Mouse (Mus musculus) forebrain, postnatal 0 days (tissue): ENCODE results near the gene Cox7a2l. TPM values are rescaled to one million over a fixed set of nuclear protein-coding genes. Genes with fewer than 3 reads are reported as not detected.

Source experiments
- ATAC-seq: fragments of 200-750 bp; cut with Nextera tagmentation; 2 replicates; pipeline ENCODE4 v1.8.0; 2017; ENCODE audit warnings: mild to moderate bottlenecking, moderate library complexity
- DNase-seq: peaks from one replicate; pipeline ENCODE4 v3.0.0-alpha.2; 2015
- H3K27ac ChIP-seq: fragments of 300-500 bp; sonication (generic); 2 replicates; pipeline ENCODE4 v1.5.1; 2014; ENCODE audit warnings: low read depth, mild to moderate bottlenecking, antibody characterized with exemption, low read length, moderate library complexity, mixed read lengths
- H3K27me3 ChIP-seq: fragments of 300-500 bp; sonication (generic); 2 replicates; pipeline ENCODE4 v1.6.1; 2014; ENCODE audit warnings: mild to moderate bottlenecking, low read length, mixed read lengths; ENCODE audit not compliant: insufficient read depth
- H3K36me3 ChIP-seq: fragments of 300-500 bp; sonication (generic); 2 replicates; pipeline ENCODE4 v1.6.1; 2014; ENCODE audit warnings: mild to moderate bottlenecking, moderate library complexity; ENCODE audit not compliant: insufficient read depth
- H3K4me1 ChIP-seq: fragments of 300-500 bp; sonication (generic); 2 replicates; pipeline ENCODE4 v1.6.1; 2014; ENCODE audit warnings: antibody characterized with exemption; ENCODE audit not compliant: insufficient read depth
- H3K4me2 ChIP-seq: fragments of 300-500 bp; sonication (generic); 2 replicates; pipeline ENCODE4 v1.6.1; 2014; ENCODE audit warnings: low read depth, mild to moderate bottlenecking, moderate library complexity
- H3K4me3 ChIP-seq: fragments of 300-500 bp; sonication (generic); 2 replicates; pipeline ENCODE4 v1.5.1; 2014; ENCODE audit warnings: low read depth, low read length, mixed read lengths
- H3K9ac ChIP-seq: fragments of 300-500 bp; sonication (generic); 2 replicates; pipeline ENCODE4 v1.6.1; 2014; ENCODE audit warnings: mild to moderate bottlenecking
- H3K9me3 ChIP-seq: fragments of 300-500 bp; sonication (generic); 2 replicates; pipeline ENCODE4 v1.6.1; 2016; ENCODE audit warnings: low read length
- CTCF ChIP-seq: sonication (generic); IDR thresholded peaks from 2 replicates; pipeline ENCODE4 v1.5.1; 2016; ENCODE audit warnings: antibody characterized with exemption, control low read depth, low read depth
- WGBS: fragments of 180-500 bp; shearing (Covaris S2); extraction: QIAGEN DNeasy Blood & Tissue Kit; methylation state at CpG from one replicate; pipeline ENCODE4 v1.1.7; 2014; 5-methylcytosine and 5-hydroxymethylcytosine counted together
- polyA plus RNA-seq: library from polyadenylated mRNA; unstranded; fragments of >200 nt; fragmentation: Nextera tagmentation; extraction: Ambion mirVana; gene quantifications from 2 replicates; pipeline ENCODE4 v1.2.1, GENCODE M21; 2015
- total RNA-seq: library from RNA; depleted of rRNA; stranded (reverse); fragments of >200 nt; gene quantifications from 2 replicates; pipeline ENCODE4 v1.2.3, GENCODE M21; 2014; rRNA removed

The Cox7a2l gene
- total and polyA plus RNA-seq, 2 experiments from 2014 or later = 210 to 343 TPM

- no peaks in the 10 kb centered on the region for H3K27me3 ChIP-seq
- H3K4me3 ChIP-seq = no peak overlapping the region
- TF ChIP-seq CTCF = no peak
- H3K4me2 ChIP-seq = no peak overlapping the region
- peaks cover 20% of the 10 kb centered on the region for H3K36me3 ChIP-seq
- H3K27ac ChIP-seq = no peak overlapping the region
- WGBS = 89% methylated on average over 1 of the region's 1 CpGs
- H3K4me1 ChIP-seq = no peaks in the 10 kb centered on the region
- no peak for DNase-seq
- ATAC-seq = no peak
- H3K9me3 ChIP-seq = no peaks in the 10 kb centered on the region
- H3K9ac ChIP-seq = no peak overlapping the region
Measured at GRCm38 (mm10) chr17:83457271-83457670, 59.9 kb downstream of the Cox7a2l start.

GRCm38 (mm10) chr17:83453587-83453986 lies 63.5 kb downstream of the Cox7a2l start:
- no peak for TF ChIP-seq CTCF
- H3K27me3 ChIP-seq = no peaks in the 10 kb centered on the region
- peaks cover 24% of the 10 kb centered on the region for H3K36me3 ChIP-seq
- H3K4me1 ChIP-seq = no peaks in the 10 kb centered on the region
- no peak overlapping the region for H3K9ac ChIP-seq
- no peak for ATAC-seq
- no peak overlapping the region for H3K4me3 ChIP-seq
- H3K27ac ChIP-seq = no peak overlapping the region
- no peak for DNase-seq
- no peaks in the 10 kb centered on the region for H3K9me3 ChIP-seq
- WGBS = 83% methylated on average over 5 of the region's 5 CpGs
- H3K4me2 ChIP-seq = no peak overlapping the region

- no peak for DNase-seq
- Histone ChIP-seq H3K4me3 (no peak overlapping the region), H3K27ac (no peak overlapping the region), H3K4me2 (no peak overlapping the region), H3K27me3 (no peaks in the 10 kb centered on the region), H3K36me3 (peaks cover 24% of the 10 kb centered on the region), H3K9me3 (no peaks in the 10 kb centered on the region), H3K9ac (no peak overlapping the region), H3K4me1 (no peaks in the 10 kb centered on the region)
- WGBS = 92% methylated on average over 8 of the region's 8 CpGs
- ATAC-seq = no peak
- no peak for TF ChIP-seq CTCF
Measured at GRCm38 (mm10) chr17:83452451-83452850, 64.7 kb downstream of the Cox7a2l start.

Other genes starting within 250 kb of the Cox7a2l start
- 51.5 and 58.7 TPM in 2 replicates for gene Eml4, start 166.4 kb downstream of the Cox7a2l start, total RNA-seq
- 12.9 and 20.0 TPM in 2 replicates for gene Eml4, start 166.4 kb downstream of the Cox7a2l start, polyA plus RNA-seq
- gene Kcng3, start 114.6 kb upstream of the Cox7a2l start, total RNA-seq = 2.5 and 3.1 TPM in 2 replicates
- gene Kcng3, start 114.6 kb upstream of the Cox7a2l start, polyA plus RNA-seq = 0.05 TPM in 1 of 2 replicates, not detected in the other
- gene Mta3, start 188.8 kb upstream of the Cox7a2l start, total RNA-seq = 38.9 and 47.5 TPM in 2 replicates
- gene Mta3, start 188.8 kb upstream of the Cox7a2l start, polyA plus RNA-seq = 28.0 and 35.7 TPM in 2 replicates